Comparison of ENCODE assay signal across 7 mouse cellular contexts in genomic region chr9:77276451-77277154, GRCm38 (mm10).
DNase-seq lines count a peak whose midpoint lies in the region; ATAC-seq and TF ChIP-seq lines count a peak whose summit lies in the region.

No protein-coding gene starts in this region.

- DNase-seq in heart, adult 8-10 months (ENCODE audit: low spot score) = no peak
- peak; percentile 87 for DNase-seq in brain, embryonic 14.5 days (ENCODE audit: low read depth)
- peak; percentile 79 for DNase-seq in forebrain, embryonic 14.5 days (ENCODE audit: low spot score)
- DNase-seq in adrenal gland, adult 18-20 months (ENCODE audit: low spot score in 2 of 2) = no peak
- DNase-seq in adrenal gland, adult 8-10 months = no peak

- TF ChIP-seq POLR2A in brain, embryonic 14.5 days (IDR thresholded peaks at IDR 0.05; ENCODE audit: borderline replicate concordance, extremely low read depth, insufficient read depth, insufficient read length, poor library complexity, severe bottlenecking) = no peak

- no peaks in the 10 kb centered on the region for H3K27me3 ChIP-seq in heart, embryonic 14.5 days (ENCODE audit: control insufficient read depth, insufficient read depth, low read length)
- no peaks in the 10 kb centered on the region for H3K27me3 ChIP-seq in forebrain, embryonic 14.5 days (replicated peaks; ENCODE audit: control insufficient read depth, insufficient read depth, low read length)
- no peaks in the 10 kb centered on the region for H3K27me3 ChIP-seq in midbrain, embryonic 13.5 days

- no peaks in the 10 kb centered on the region for H3K36me3 ChIP-seq in heart, embryonic 14.5 days (ENCODE audit: control insufficient read depth, insufficient read depth, low read length)
- H3K36me3 ChIP-seq in forebrain, embryonic 14.5 days (ENCODE audit: control insufficient read depth, insufficient read depth, low read length) = no peaks in the 10 kb centered on the region
- H3K36me3 ChIP-seq in midbrain, embryonic 13.5 days = no peaks in the 10 kb centered on the region

- peaks cover 17 to 27% of the 10 kb centered on the region in 2 experiments for H3K4me1 ChIP-seq in heart, embryonic 14.5 days (ENCODE audit: control insufficient read depth in 2 of 2, insufficient read depth in 2 of 2, low read length in 2 of 2)
- peaks cover 16% of the 10 kb centered on the region; the same call in 1 of the 2 replicates for H3K4me1 ChIP-seq in forebrain, embryonic 14.5 days (ENCODE audit: control insufficient read depth, insufficient read depth, low read length)
- H3K4me1 ChIP-seq in midbrain, embryonic 13.5 days (replicated peaks) = peaks cover 14% of the 10 kb centered on the region

- 0 out of 2 replicates have a peak overlapping the region, but pooled peaks have one; percentile 21 for H3K9ac ChIP-seq in heart, embryonic 14.5 days (ENCODE audit: low read length)
- no peak overlapping the region for H3K9ac ChIP-seq in forebrain, embryonic 14.5 days (ENCODE audit: low read length)
- no peak overlapping the region for H3K9ac ChIP-seq in midbrain, embryonic 13.5 days (replicated peaks)

- TF ChIP-seq CTCF in brain, embryonic 14.5 days (IDR thresholded peaks at IDR 0.05; ENCODE audit: borderline replicate concordance, extremely low read depth, insufficient read depth, insufficient read length) = no peak

- 23% methylated on average over 5 of the region's 5 CpGs for WGBS in heart, embryonic 14.5 days
- 22% methylated on average over 5 of the region's 5 CpGs for WGBS in forebrain, embryonic 14.5 days
- 34% methylated on average over 5 of the region's 5 CpGs for WGBS in midbrain, embryonic 13.5 days

- H3K4me2 ChIP-seq in heart, embryonic 14.5 days (ENCODE audit: low read length) = peak overlapping the region; percentile 32
- H3K4me2 ChIP-seq in forebrain, embryonic 14.5 days (ENCODE audit: low read length) = no peak overlapping the region
- H3K4me2 ChIP-seq in midbrain, embryonic 13.5 days (replicated peaks) = no peak overlapping the region

- no peak for ATAC-seq in heart, embryonic 14.5 days (ENCODE audit: insufficient number of reproducible peaks, insufficient read depth, low FRiP score, low read depth)
- peak; percentile 84 for ATAC-seq in forebrain, embryonic 14.5 days
- ATAC-seq in midbrain, embryonic 13.5 days = peak; percentile 56; the same call in 1 of the 2 replicates

- H3K27ac ChIP-seq in heart, embryonic 14.5 days (replicated peaks in 1 of 2; ENCODE audit: control insufficient read depth in 1 of 2, insufficient read depth in 1 of 2, low read depth in 2 of 2, low read length in 2 of 2) = peak overlapping the region; percentile 73 to 84
- H3K27ac ChIP-seq in forebrain, embryonic 14.5 days (ENCODE audit: low read depth, low read length) = no peak overlapping the region
- H3K27ac ChIP-seq in midbrain, embryonic 13.5 days = no peak overlapping the region

- H3K9me3 ChIP-seq in heart, embryonic 14.5 days (ENCODE audit: control insufficient read depth, low read length) = no peaks in the 10 kb centered on the region
- no peaks in the 10 kb centered on the region for H3K9me3 ChIP-seq in forebrain, embryonic 14.5 days (replicated peaks; ENCODE audit: control insufficient read depth, low read length)
- H3K9me3 ChIP-seq in midbrain, embryonic 13.5 days = no peaks in the 10 kb centered on the region

- H3K4me3 ChIP-seq in heart, embryonic 14.5 days (ENCODE audit: control insufficient read depth in 1 of 2, insufficient read depth in 1 of 2, low read depth in 1 of 2, low read length in 2 of 2) = no peak overlapping the region
- H3K4me3 ChIP-seq in forebrain, embryonic 14.5 days (ENCODE audit: low read depth, low read length) = no peak overlapping the region
- no peak overlapping the region for H3K4me3 ChIP-seq in midbrain, embryonic 13.5 days (replicated peaks)

Comparison
In these comparisons a context has a peak if more than half of its experiments do, and no peak if none do; other contexts are left out.
1. H3K27ac ChIP-seq: peak in heart, embryonic 14.5 days (2 of 2); none in forebrain, embryonic 14.5 days (single experiment) and midbrain, embryonic 13.5 days (single experiment).
2. DNase-seq: peak in brain, embryonic 14.5 days (single experiment) and forebrain, embryonic 14.5 days (single experiment); none in heart, adult 8-10 months (single experiment), adrenal gland, adult 18-20 months (0 of 2) and adrenal gland, adult 8-10 months (single experiment).